Mouse (Mus musculus) lung, embryonic 16.5 days (tissue): Measurements from ENCODE around the gene Esp8. TPM values are rescaled to one million over a fixed set of nuclear protein-coding genes. Genes with fewer than 3 reads are reported as not detected.
"Not testable (repeated sequence)": the region's sequence is repeated elsewhere in the genome, so short reads cannot be mapped to it uniquely, and the experiment has no call there.

ENCODE experiments used
- ATAC-seq: fragments of 200-750 bp; cut with Nextera tagmentation; 2 replicates; pipeline ENCODE4 v1.8.0; 2017; ENCODE audit warnings: low read depth, mild to moderate bottlenecking, moderate library complexity
- H3K27ac ChIP-seq: fragments of 300-500 bp; sonication (generic); 2 replicates; pipeline ENCODE4 v1.5.1; 2014; ENCODE audit warnings: mild to moderate bottlenecking, control low read depth, low read length
- H3K27me3 ChIP-seq: fragments of 300-500 bp; sonication (generic); 2 replicates; pipeline ENCODE4 v1.6.1; 2014; ENCODE audit warnings: low read depth, low read length, mixed read lengths; ENCODE audit not compliant: control insufficient read depth, insufficient read depth
- H3K36me3 ChIP-seq: fragments of 300-500 bp; sonication (generic); 2 replicates; pipeline ENCODE4 v1.6.1; 2014; ENCODE audit warnings: low read length; ENCODE audit not compliant: control insufficient read depth, insufficient read depth
- H3K4me1 ChIP-seq: fragments of 300-500 bp; sonication (generic); replicated peaks from 2 replicates; pipeline ENCODE4 v1.6.1; 2014; ENCODE audit warnings: low read length, mixed read lengths; ENCODE audit not compliant: control insufficient read depth, insufficient read depth
- H3K4me2 ChIP-seq: fragments of 300-500 bp; sonication (generic); 2 replicates; pipeline ENCODE4 v1.6.1; 2014; ENCODE audit warnings: low read depth, low read length, control low read depth
- H3K4me3 ChIP-seq: fragments of 300-500 bp; sonication (generic); 2 replicates; pipeline ENCODE4 v1.5.1; 2014; ENCODE audit warnings: mild to moderate bottlenecking, low read length, control low read depth
- H3K9ac ChIP-seq: fragments of 300-500 bp; sonication (generic); 2 replicates; pipeline ENCODE4 v1.6.1; 2014; ENCODE audit warnings: low read length, control low read depth
- H3K9me3 ChIP-seq: fragments of 300-500 bp; sonication (generic); 2 replicates; pipeline ENCODE4 v1.6.1; 2016; ENCODE audit warnings: low read length; ENCODE audit not compliant: control insufficient read depth
- WGBS: fragments of 180-500 bp; shearing (Covaris S2); extraction: QIAGEN DNeasy Blood & Tissue Kit; methylation state at CpG from one replicate; pipeline ENCODE4 v1.1.7; 2014; 5-methylcytosine and 5-hydroxymethylcytosine counted together
- polyA plus RNA-seq: library from polyadenylated mRNA; unstranded; fragments of >200 nt; fragmentation: Nextera tagmentation; extraction: Ambion mirVana; gene quantifications from 2 replicates; pipeline ENCODE4 v1.2.1, GENCODE M21; 2015

Gene Esp8
- not detected in 2 replicates for polyA plus RNA-seq

DNA sequence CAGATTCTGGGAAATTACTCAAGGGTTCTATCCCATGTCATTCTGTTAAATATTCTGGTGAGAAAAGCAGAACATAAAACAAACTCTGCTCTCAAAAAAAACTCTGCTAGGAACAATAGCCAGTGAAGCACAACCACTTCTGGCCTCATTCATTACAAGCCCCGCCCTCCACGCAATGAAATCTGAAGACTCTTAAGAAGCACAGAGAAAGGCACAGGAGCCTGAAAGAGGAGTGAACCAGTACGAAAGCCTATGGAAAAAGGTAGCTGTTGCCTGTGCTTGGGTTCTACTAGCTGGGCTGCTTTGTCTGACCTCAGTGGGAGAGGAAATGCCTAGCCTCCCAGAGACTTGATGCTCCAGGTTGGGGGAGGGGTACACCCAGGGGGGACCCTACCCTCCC, at the start of gene Esp8:
Esp8 (plus strand) TSS at position 205 of the 400 bp plus-strand sequence.
- ATAC-seq, result no peak
- 51% methylated on average over 3 of the region's 3 CpGs for WGBS
- no peaks in the 10 kb centered on the region for H3K4me1 ChIP-seq

GRCm38 (mm10) chr17:40483566-40483965, 36.3 kb upstream of the Esp8 start:
- H3K4me3 ChIP-seq, H3K9ac ChIP-seq, H3K4me2 ChIP-seq, ATAC-seq, H3K36me3 ChIP-seq, H3K9me3 ChIP-seq, H3K27me3 ChIP-seq, H3K27ac ChIP-seq, H3K4me1 ChIP-seq: not testable (repeated sequence)
- WGBS, result 79% methylated on average over 10 of the region's 10 CpGs

More for the DNA sequence above, at the start of gene Esp8:
- Histone ChIP-seq H3K27ac (no peak within 1 kb of the TSS), H3K4me3 (no peak within 1 kb of the TSS), H3K9ac (no peak within 1 kb of the TSS), H3K4me2 (no peak within 1 kb of the TSS), H3K36me3 (no peaks in the 10 kb centered on the region), H3K27me3 (no peaks in the 10 kb centered on the region), H3K9me3 (no peaks in the 10 kb centered on the region)

DNA sequence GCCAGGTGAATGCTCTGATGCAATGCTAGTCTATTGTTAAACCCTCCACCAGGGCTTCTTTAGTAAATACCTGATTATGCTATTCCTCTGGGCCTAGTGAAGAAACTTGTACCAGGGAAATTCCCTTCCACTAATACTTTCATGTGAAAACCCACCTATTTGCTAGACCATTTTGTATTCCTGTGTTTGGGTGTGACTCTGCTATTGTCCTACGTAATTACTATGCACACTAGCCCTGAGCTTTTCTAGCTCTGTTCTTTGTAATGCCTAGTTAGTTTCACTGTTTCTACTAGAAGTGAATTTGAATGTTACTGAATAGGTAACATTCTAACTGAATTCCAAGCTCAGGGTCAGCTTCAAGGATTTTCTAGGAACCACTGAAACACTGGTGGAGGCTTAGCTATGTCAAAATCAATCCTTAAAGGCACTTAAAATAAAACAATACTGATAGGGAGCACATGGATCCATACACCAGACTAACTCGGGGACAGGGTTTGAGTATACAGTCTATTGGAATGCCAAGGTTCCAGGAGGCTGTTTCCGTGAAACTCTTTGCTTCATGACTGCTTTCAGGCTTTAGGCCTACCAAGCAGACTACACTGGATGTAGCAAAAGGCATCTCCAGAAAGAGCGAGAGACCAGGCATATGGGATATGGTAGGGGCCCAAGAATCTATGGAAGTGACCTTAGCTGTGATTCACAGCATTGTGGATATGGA, 24.2 kb upstream of the Esp8 start:
- H3K9ac ChIP-seq, H3K4me3 ChIP-seq, H3K4me2 ChIP-seq, H3K36me3 ChIP-seq, H3K27me3 ChIP-seq, H3K27ac ChIP-seq, ATAC-seq, H3K4me1 ChIP-seq, H3K9me3 ChIP-seq: not testable (repeated sequence)
- WGBS, result 88% methylated on average over 4 of the region's 4 CpGs

DNA sequence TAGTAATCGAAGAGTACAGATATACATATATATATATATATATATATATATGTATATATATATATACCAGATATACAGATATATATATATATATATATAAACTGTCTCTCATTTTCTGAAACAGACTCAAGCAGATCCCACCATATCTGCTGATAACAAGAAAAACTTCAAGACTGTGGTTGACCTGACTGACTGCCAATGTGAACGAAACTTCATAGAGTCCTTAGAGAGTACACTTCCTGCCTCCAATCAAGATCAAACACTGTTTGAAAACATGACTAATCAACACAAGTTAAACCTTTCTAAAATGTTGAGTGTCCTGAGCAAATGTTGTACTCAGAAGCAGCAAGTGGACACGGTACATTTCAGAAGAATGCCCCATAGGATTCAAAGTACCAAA, 10.0 kb downstream of the Esp8 start:
- Histone ChIP-seq H3K9ac (no peak overlapping the region), H3K36me3 (no peaks in the 10 kb centered on the region), H3K27ac (no peak overlapping the region), H3K27me3 (no peaks in the 10 kb centered on the region), H3K9me3 (no peaks in the 10 kb centered on the region), H3K4me1 (no peaks in the 10 kb centered on the region), H3K4me2 (no peak overlapping the region), H3K4me3 (no peak overlapping the region)
- WGBS, result 52% methylated on average over 3 of the region's 3 CpGs
- ATAC-seq, result no peak

GRCm38 (mm10) chr17:40531147-40531546, 11.3 kb downstream of the Esp8 start:
- Histone ChIP-seq H3K9ac (no peak overlapping the region), H3K4me3 (no peak overlapping the region), H3K4me2 (no peak overlapping the region), H3K4me1 (no peaks in the 10 kb centered on the region), H3K27ac (no peak overlapping the region), H3K27me3 (no peaks in the 10 kb centered on the region), H3K9me3 (no peaks in the 10 kb centered on the region), H3K36me3 (no peaks in the 10 kb centered on the region)
- WGBS, result 67% methylated on average over 1 of the region's 1 CpGs
- ATAC-seq, result no peak

- WGBS, result 20% methylated on average over 5 of the region's 5 CpGs
- H3K27me3 ChIP-seq, H3K9ac ChIP-seq, H3K36me3 ChIP-seq, H3K9me3 ChIP-seq, H3K4me2 ChIP-seq, H3K27ac ChIP-seq, H3K4me1 ChIP-seq, ATAC-seq, H3K4me3 ChIP-seq: not testable (repeated sequence)
Measured at GRCm38 (mm10) chr17:40547005-40547404, 27.2 kb downstream of the Esp8 start.

DNA sequence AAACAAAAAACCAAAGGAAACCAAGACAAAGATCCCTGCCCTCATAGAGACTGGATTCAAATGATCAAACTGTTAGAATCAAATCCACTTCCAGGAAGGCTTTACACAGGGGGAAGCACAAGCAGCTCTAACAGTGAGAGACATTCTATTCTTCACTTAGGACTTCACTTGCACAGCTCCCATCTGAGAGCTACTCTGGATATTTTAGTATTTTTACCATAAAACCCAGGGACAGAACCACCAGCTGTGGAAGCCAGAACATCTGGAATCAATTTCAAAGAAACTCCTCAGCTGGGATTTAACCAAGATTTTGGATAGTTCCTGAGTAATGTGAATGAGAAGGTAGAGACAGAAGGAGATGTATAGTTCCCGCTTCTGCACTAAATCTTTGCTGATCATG, 33.6 kb downstream of the Esp8 start:
- H3K27me3 ChIP-seq, result no peaks in the 10 kb centered on the region
- H3K4me2 ChIP-seq, result no peak overlapping the region
- WGBS, result 73% methylated on average over 1 of the region's 1 CpGs
- no peak overlapping the region for H3K4me3 ChIP-seq
- no peaks in the 10 kb centered on the region for H3K9me3 ChIP-seq
- no peaks in the 10 kb centered on the region for H3K4me1 ChIP-seq
- no peak overlapping the region for H3K27ac ChIP-seq
- ATAC-seq, result no peak
- H3K36me3 ChIP-seq, result no peaks in the 10 kb centered on the region
- no peak overlapping the region for H3K9ac ChIP-seq

DNA sequence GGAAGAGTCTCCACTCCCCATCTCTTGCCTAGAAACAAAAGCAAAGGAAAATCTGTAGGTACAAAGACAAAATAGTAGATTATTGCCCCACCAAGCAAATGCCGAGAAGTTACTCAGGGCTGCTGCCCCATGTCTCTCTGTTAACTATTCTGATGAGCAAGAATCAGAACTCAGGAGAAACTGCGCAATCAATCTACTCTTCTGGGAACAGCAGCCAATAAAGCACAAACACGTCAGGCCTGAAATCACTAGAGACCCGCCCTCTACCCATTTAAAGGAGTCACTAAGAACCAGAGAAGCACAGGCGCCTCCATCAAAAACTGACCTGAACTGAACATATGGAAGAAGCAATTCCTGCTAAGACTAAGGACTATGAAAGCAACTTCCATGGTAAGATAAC, 41.4 kb downstream of the Esp8 start, which contains the start of gene Esp6:
Esp6 (plus strand) TSS at position 301 of the 400 bp plus-strand sequence.
- no peak within 1 kb of the TSS for H3K4me2 ChIP-seq
- H3K27ac ChIP-seq, result no peak within 1 kb of the TSS
- no peak for ATAC-seq
- H3K9me3 ChIP-seq, result no peaks in the 10 kb centered on the region
- no peaks in the 10 kb centered on the region for H3K4me1 ChIP-seq
- H3K9ac ChIP-seq, result no peak within 1 kb of the TSS
- no peaks in the 10 kb centered on the region for H3K36me3 ChIP-seq
- no peaks in the 10 kb centered on the region for H3K27me3 ChIP-seq
- H3K4me3 ChIP-seq, result no peak within 1 kb of the TSS
- 83% methylated on average over 5 of the region's 5 CpGs for whole genome bisulfite sequencing
